Mouse (Mus musculus): ENCODE measurements around the gene Blvrb. TPM values are rescaled to one million over a fixed set of nuclear protein-coding genes. Genes with fewer than 3 reads are reported as not detected.
A peak's percentile ranks its signal among the peaks of the same experiment; 100 is the strongest.

Blvrb gene
- polyA plus RNA-seq, 1 experiment from 2014 or later = 17.3 TPM

DNA sequence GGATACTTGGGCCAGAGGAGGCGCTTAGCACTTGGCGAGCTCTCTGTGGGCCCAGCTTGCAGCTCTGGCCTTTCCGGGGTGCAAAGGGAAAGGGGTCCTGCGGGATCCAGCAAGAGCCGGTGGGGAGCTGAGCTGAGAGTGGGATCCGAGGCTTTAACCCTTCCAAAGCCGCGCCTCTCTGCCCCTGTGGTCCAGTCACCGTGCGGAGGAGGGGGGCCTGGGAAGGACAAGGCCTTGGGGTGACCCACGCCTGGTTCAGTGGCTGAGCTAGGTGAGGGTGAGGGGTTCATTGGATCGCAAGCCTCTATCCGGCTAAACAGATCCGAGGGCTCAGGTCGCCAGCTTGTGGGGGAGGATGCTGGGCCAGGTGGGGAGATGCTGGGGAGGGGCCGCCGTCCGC, 1.7 kb upstream of the Blvrb start:
- ATAC-seq (ENCODE audit: low FRiP score, low TSS enrichment) (no peak; the same call in 1 of the 2 replicates), DNase-seq (peak; percentile 45)
- H3K27ac ChIP-seq (replicated peaks; ENCODE audit: low read depth, low read length) = peak overlapping the region; percentile 70

DNA sequence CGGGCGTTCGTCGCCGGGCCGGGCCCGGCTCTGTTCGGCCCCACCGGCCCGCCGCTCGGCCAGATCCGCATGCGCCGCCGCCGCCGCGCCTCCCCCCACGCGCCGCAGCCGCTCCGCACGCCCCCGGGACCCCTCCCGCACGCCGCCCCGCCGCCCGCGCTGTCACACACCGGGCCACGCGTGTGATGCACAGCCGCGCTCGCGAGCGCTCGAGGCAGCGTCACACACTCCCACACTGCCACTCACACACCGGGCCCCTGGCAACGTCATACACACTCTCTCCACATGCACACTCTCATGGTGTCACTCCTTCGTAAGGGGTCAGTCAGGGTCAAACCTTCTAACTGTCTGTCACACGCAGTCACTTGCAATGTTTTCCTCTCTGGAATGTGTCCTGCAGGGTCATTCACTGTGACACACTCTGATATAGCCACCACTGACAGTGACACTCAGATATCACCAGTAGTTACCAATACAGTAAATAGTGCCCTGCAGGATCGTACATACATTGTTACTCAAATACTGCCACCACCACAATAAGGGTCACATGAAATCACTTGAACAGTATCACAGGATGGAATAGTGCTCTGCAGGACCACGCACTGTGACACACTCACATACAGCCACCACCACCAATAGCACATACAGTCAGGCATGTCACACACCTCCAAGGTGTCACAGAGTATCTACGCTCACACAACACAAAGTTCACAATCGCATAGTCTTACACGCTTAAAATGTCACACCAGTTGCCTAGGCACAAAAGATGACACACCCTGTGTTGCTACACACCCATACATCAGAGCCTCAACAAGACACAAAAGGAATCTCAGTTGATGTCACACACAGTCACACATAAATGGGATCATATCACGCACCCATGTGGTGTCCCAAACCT, 1.0 kb upstream of the Blvrb start:
- no peaks in the 10 kb centered on the region for H3K9me3 ChIP-seq (ENCODE audit: control insufficient read depth, low read length)
- DNase-seq = peak; percentile 74
- peak overlapping the region; percentile 70 for H3K27ac ChIP-seq (replicated peaks; ENCODE audit: low read depth, low read length)
- 7% methylated on average over 52 of the region's 53 CpGs for WGBS
- H3K4me3 ChIP-seq (replicated peaks; ENCODE audit: low read depth, low read length) = peak overlapping the region; percentile 61
- peak; percentile 46 for ATAC-seq (ENCODE audit: low FRiP score, low TSS enrichment)
- peak overlapping the region; percentile 85 for H3K9ac ChIP-seq (replicated peaks; ENCODE audit: low read length)
- H3K36me3 ChIP-seq (ENCODE audit: control insufficient read depth, insufficient read depth, low read length) = no peaks in the 10 kb centered on the region
- H3K4me1 ChIP-seq (ENCODE audit: control insufficient read depth, insufficient read depth, low read length) = peaks cover 13% of the 10 kb centered on the region; the same call in 1 of the 2 replicates
- H3K4me2 ChIP-seq (ENCODE audit: low read length) = peak overlapping the region; percentile 90
- H3K27me3 ChIP-seq (ENCODE audit: control insufficient read depth, insufficient read depth, low read length) = 0 out of 2 replicates have a peak, but pooled peaks cover 3% of the 10 kb centered on the region

More for the DNA sequence above, 1.7 kb upstream of the Blvrb start:
- H3K4me1 ChIP-seq (ENCODE audit: control insufficient read depth, insufficient read depth, low read length) = peaks cover 13% of the 10 kb centered on the region; the same call in 1 of the 2 replicates
- WGBS = 2% methylated on average over 18 of the region's 18 CpGs
- H3K9me3 ChIP-seq (ENCODE audit: control insufficient read depth, low read length) = no peaks in the 10 kb centered on the region
- peak overlapping the region; percentile 85 for H3K9ac ChIP-seq (replicated peaks; ENCODE audit: low read length)
- H3K27me3 ChIP-seq (ENCODE audit: control insufficient read depth, insufficient read depth, low read length) = 0 out of 2 replicates have a peak, but pooled peaks cover 3% of the 10 kb centered on the region
- no peaks in the 10 kb centered on the region for H3K36me3 ChIP-seq (ENCODE audit: control insufficient read depth, insufficient read depth, low read length)
- peak overlapping the region; percentile 90 for H3K4me2 ChIP-seq (ENCODE audit: low read length)
- H3K4me3 ChIP-seq (replicated peaks; ENCODE audit: low read depth, low read length) = peak overlapping the region; percentile 61

DNA sequence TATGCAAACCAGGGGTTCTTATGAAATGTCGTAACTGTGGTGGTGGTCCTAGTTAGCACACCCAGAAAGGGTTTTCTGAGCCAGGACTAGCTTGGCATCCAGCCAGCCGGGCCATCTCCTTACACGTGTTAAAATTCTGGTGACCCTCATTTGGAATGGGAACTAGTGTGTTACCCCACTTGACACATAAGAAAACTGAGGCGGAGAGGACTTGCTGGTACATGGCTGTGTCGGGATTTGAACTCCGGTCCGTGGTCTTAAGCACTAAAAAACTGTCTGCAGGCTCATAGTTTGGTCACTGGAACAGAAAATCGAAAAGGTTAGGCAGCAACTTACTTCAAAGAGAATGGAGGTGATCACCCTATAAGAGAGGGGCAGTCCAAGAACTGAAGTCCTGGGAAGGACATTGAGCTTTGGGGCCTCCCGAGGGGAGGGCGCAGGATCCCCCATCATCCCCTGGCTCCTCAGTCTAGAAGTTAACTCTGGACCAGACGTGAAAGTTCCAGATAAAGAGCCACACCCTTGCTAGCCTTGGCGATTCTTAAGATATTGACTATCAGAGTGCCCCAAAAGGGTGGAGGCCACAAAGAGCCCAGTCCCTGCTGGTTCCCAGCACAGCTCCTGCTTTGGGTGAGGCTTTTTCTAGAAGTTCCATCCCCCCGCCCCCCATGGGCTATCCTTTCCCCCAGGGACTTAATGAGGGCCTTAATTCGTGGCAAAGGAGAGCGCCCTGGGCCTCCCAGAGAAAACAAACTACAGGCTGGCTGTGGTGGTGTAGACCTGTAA, 836 bp downstream of the Blvrb start:
- Histone ChIP-seq H3K27me3 (ENCODE audit: control insufficient read depth, insufficient read depth, low read length) (0 out of 2 replicates have a peak, but pooled peaks cover 1% of the 10 kb centered on the region), H3K27ac (replicated peaks; ENCODE audit: low read depth, low read length) (no peak overlapping the region), H3K9ac (replicated peaks; ENCODE audit: low read length) (peak overlapping the region; percentile 44; the same call in 1 of the 2 replicates), H3K4me2 (ENCODE audit: low read length) (peak overlapping the region; percentile 90), H3K36me3 (ENCODE audit: control insufficient read depth, insufficient read depth, low read length) (no peaks in the 10 kb centered on the region), H3K9me3 (ENCODE audit: control insufficient read depth, low read length) (no peaks in the 10 kb centered on the region), H3K4me3 (replicated peaks; ENCODE audit: low read depth, low read length) (peak overlapping the region; percentile 61), H3K4me1 (ENCODE audit: control insufficient read depth, insufficient read depth, low read length) (peaks cover 13% of the 10 kb centered on the region; the same call in 1 of the 2 replicates)
- ATAC-seq (ENCODE audit: low FRiP score, low TSS enrichment) (no peak), DNase-seq (no peak)
- 56% methylated on average over 15 of the region's 15 CpGs for WGBS

DNA sequence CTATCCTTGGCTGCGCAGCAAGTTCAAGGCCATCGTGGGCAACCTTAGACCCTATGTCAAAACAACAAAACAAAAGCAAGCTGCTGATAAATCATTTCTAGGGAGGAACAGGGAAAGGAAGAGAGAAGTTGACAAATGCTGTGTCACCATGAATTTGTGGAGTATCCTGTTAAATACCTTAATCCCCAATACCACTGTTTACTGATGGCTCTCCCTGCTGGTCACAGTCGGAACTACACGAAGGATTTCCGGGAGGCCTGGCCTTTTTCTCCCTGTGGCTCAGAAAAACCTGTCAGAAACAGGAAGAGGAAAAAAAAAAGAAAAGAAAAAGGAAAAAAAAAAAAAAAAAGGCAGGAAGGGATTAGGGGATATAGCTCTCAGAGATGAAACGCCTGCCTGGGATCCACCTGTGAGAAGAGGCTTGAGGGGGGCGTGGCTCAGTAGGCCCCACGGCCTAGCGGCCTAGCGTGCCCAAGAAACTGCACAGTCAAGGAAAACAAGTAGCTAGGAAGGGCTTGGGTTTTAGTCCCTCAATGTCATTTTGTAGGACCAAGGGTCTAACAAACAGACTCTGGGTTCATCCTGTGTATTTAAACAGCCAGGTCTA, 1.6 kb downstream of the Blvrb start:
- Histone ChIP-seq H3K4me1 (ENCODE audit: control insufficient read depth, insufficient read depth, low read length) (peaks cover 13% of the 10 kb centered on the region; the same call in 1 of the 2 replicates), H3K27ac (replicated peaks; ENCODE audit: low read depth, low read length) (no peak overlapping the region), H3K36me3 (ENCODE audit: control insufficient read depth, insufficient read depth, low read length) (no peaks in the 10 kb centered on the region), H3K27me3 (ENCODE audit: control insufficient read depth, insufficient read depth, low read length) (no peaks in the 10 kb centered on the region), H3K9ac (replicated peaks; ENCODE audit: low read length) (no peak overlapping the region), H3K4me3 (replicated peaks; ENCODE audit: low read depth, low read length) (no peak overlapping the region), H3K4me2 (ENCODE audit: low read length) (no peak overlapping the region), H3K9me3 (ENCODE audit: control insufficient read depth, low read length) (no peaks in the 10 kb centered on the region)
- WGBS = 62% methylated on average over 10 of the region's 10 CpGs
- no peak for ATAC-seq (ENCODE audit: low FRiP score, low TSS enrichment)
- DNase-seq = peak; percentile 65

DNA sequence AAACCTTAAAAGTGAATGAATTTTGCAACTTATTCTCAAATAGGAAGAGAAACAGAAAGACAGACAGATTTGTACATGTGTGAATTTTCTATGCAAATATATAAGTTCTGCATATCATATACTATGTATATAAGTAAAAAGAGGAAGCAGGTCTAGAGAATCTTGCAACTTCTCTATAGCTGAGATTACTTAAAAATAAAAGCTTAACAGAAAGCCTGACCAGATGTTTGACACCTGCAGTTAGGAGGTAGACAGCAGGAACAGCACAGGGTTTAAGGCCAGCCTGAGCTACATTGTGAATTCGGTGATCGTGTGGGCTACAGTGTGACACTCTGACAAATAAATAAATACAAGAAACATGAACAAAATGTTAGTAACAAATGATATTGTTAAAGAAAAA, 3.6 kb downstream of the Blvrb start:
- H3K36me3 ChIP-seq (ENCODE audit: control insufficient read depth, insufficient read depth, low read length) = no peaks in the 10 kb centered on the region
- H3K27me3 ChIP-seq (ENCODE audit: control insufficient read depth, insufficient read depth, low read length) = no peaks in the 10 kb centered on the region
- peaks cover 9% of the 10 kb centered on the region; the same call in 1 of the 2 replicates for H3K4me1 ChIP-seq (ENCODE audit: control insufficient read depth, insufficient read depth, low read length)
- DNase-seq (no peak), ATAC-seq (ENCODE audit: low FRiP score, low TSS enrichment) (no peak)
- no peaks in the 10 kb centered on the region for H3K9me3 ChIP-seq (ENCODE audit: control insufficient read depth, low read length)
- no peak overlapping the region for H3K9ac ChIP-seq (replicated peaks; ENCODE audit: low read length)
- no peak overlapping the region for H3K4me3 ChIP-seq (replicated peaks; ENCODE audit: low read depth, low read length)
- WGBS = 95% methylated on average over 2 of the region's 2 CpGs
- no peak overlapping the region for H3K4me2 ChIP-seq (ENCODE audit: low read length)
- no peak overlapping the region for H3K27ac ChIP-seq (replicated peaks; ENCODE audit: low read depth, low read length)

DNA sequence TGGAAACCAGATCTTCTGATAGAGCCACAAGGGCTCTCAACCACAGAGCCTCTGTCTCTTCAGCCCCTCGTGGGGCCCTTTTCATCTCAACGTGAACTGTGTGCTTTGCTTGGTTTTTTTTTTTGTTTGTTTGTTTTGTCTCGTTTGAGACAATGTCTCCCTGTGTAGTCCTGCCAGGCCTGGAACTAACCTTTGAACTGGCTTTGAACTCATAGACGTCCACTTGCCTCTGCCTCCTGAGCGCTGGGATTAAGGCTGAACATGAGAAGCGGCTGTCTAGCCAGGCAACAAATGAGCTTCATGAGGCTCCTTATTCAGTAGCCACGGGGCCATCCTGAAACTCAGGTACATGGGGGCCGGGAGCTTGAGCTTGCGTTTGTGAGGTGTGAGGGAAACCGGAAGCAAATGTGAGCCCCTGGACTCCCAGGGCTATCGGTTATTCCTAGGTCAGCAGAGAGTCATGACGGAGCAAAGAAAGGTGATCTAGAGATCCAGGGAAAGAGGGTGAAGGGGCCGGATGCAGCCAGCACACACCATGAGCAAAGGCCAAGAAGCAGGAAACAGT, 4.5 kb downstream of the Blvrb start:
- ATAC-seq (ENCODE audit: low FRiP score, low TSS enrichment) = no peak
- Histone ChIP-seq H3K36me3 (ENCODE audit: control insufficient read depth, insufficient read depth, low read length) (no peaks in the 10 kb centered on the region), H3K27me3 (ENCODE audit: control insufficient read depth, insufficient read depth, low read length) (no peaks in the 10 kb centered on the region), H3K27ac (replicated peaks; ENCODE audit: low read depth, low read length) (no peak overlapping the region), H3K4me2 (ENCODE audit: low read length) (no peak overlapping the region), H3K4me3 (replicated peaks; ENCODE audit: low read depth, low read length) (no peak overlapping the region), H3K9me3 (ENCODE audit: control insufficient read depth, low read length) (no peaks in the 10 kb centered on the region), H3K9ac (replicated peaks; ENCODE audit: low read length) (no peak overlapping the region), H3K4me1 (ENCODE audit: control insufficient read depth, insufficient read depth, low read length) (peaks cover 5% of the 10 kb centered on the region; the same call in 1 of the 2 replicates)
- no peak for DNase-seq
- 54% methylated on average over 13 of the region's 13 CpGs for WGBS

DNA sequence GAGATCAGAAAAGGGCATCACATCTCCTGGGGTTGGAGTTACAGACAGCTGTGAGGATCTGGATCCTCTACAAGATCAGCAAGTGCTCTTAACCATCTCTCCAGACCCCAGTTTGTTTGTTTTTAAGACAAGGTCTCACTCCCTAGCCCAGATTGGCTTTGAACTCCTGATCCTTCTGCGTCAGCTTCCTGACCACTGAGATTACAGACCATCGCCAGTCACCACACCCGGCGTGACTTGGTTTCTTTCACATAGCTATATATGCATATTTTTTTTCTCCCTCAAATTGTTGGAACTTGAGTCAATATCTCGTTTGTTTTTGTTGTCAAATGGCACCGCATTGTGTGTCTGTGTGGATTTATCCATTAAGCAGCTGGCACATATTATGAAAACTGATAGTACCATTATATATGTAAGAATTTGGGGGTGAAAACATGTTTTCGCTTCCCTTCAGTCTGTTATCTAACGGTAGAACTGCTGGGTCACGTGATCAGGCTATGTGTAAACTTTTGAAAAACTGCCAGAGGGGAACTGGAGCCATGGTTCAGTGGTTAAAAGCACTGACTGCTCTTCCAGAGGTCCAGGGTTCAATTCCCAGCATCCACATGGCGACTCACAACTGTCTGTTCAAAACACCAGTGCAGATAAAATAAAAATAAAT, 6.8 kb downstream of the Blvrb start:
- Histone ChIP-seq H3K4me3 (replicated peaks; ENCODE audit: low read depth, low read length) (no peak overlapping the region), H3K27me3 (ENCODE audit: control insufficient read depth, insufficient read depth, low read length) (no peaks in the 10 kb centered on the region), H3K27ac (replicated peaks; ENCODE audit: low read depth, low read length) (no peak overlapping the region), H3K4me1 (ENCODE audit: control insufficient read depth, insufficient read depth, low read length) (no peaks in the 10 kb centered on the region), H3K9me3 (ENCODE audit: control insufficient read depth, low read length) (no peaks in the 10 kb centered on the region), H3K4me2 (ENCODE audit: low read length) (no peak overlapping the region), H3K36me3 (ENCODE audit: control insufficient read depth, insufficient read depth, low read length) (no peaks in the 10 kb centered on the region), H3K9ac (replicated peaks; ENCODE audit: low read length) (no peak overlapping the region)
- 82% methylated on average over 10 of the region's 10 CpGs for whole genome bisulfite sequencing
- ATAC-seq (ENCODE audit: low FRiP score, low TSS enrichment) = no peak
- no peak for DNase-seq

DNA sequence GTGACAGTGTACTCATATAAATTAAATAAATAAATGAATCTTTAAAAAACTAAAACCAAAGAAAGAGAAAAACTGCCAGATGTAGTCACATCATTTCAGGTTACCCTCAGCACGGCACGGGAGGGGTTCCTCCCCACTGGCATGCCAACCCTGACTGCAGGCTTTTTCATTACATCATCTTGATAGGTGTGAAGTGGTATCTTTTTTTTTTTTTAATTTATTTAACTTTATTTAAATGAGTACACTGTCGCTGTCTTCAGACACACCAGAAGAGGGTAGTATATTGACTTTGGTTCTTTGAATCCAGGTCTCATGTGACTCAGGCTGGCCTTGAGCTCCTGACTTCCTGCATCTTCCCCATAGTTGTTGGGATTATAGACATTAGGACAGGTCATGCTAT, 7.5 kb downstream of the Blvrb start:
- Histone ChIP-seq H3K27ac (replicated peaks; ENCODE audit: low read depth, low read length) (no peak overlapping the region), H3K9me3 (ENCODE audit: control insufficient read depth, low read length) (no peaks in the 10 kb centered on the region), H3K4me3 (replicated peaks; ENCODE audit: low read depth, low read length) (no peak overlapping the region), H3K4me2 (ENCODE audit: low read length) (no peak overlapping the region), H3K36me3 (ENCODE audit: control insufficient read depth, insufficient read depth, low read length) (no peaks in the 10 kb centered on the region), H3K9ac (replicated peaks; ENCODE audit: low read length) (no peak overlapping the region), H3K27me3 (ENCODE audit: control insufficient read depth, insufficient read depth, low read length) (no peaks in the 10 kb centered on the region), H3K4me1 (ENCODE audit: control insufficient read depth, insufficient read depth, low read length) (no peaks in the 10 kb centered on the region)
- no peak for DNase-seq
- 91% methylated on average over 3 of the region's 3 CpGs for WGBS
- ATAC-seq (ENCODE audit: low FRiP score, low TSS enrichment) = no peak
